Mouse (Mus musculus): ENCODE measurements around the gene Dock1.

Dock1 gene

DNA sequence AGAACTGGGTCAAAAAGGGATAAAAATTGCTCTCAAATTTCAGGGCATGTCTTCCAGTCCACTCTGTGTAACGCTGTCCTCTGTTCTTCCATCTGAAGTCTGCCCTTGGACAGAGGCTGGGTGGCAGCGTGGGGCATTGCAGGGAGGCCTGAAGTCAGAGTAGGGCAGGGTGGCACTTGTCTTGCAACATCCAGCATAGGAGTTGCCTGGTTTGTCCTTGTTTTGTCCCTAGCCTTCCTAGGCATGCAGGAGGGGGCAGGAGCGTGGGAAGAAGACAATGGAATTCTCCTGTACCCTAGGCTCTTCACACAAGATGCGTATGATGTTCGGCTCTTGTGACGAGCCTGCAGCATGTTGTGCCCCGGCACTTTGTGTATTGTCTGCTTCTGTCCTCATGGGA, 273.2 kb downstream of the Dock1 start:
- in situ Hi-C loops (cut with MboI; ENCODE audit: low sequenced_read_pairs), result no loop called here

DNA sequence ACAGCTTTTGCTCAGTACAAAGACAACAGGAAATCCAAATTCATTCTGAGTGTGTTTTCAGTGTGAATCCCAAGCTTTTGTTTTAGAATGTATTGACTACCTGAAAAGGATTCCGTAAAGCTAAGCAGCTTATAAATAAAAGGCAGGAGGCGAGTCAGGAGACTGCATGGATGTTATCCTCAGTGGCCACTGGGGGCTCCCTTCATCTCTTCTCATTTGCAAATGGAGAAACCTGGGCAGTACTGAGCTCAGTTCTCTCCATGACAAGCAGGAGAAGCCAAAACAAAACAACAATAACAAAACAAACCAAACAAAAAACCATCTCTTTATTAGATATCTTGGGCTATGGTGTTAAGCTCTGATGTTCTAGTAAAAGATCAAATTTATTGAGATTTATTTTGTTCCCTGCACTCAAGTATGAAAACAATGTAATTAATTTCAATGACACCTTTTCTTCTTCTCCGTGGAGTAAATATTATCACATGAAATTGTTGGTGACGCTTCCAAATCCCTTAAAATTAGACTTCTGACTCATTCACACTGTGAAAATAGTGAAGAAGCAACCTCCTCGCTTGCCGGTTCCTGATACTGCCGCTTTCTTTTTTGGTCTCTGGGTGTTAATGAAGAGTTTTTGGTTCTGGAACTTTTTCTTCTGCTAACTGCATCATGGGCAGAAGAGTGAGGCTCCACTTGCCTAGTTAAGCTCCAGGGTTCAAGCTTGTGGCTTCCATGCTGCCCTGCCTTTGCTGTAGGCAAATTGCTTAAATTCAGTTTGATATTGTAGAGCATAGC, 275.7 kb downstream of the Dock1 start:
- in situ Hi-C loops (cut with MboI; ENCODE audit: low sequenced_read_pairs), result no loop called here

DNA sequence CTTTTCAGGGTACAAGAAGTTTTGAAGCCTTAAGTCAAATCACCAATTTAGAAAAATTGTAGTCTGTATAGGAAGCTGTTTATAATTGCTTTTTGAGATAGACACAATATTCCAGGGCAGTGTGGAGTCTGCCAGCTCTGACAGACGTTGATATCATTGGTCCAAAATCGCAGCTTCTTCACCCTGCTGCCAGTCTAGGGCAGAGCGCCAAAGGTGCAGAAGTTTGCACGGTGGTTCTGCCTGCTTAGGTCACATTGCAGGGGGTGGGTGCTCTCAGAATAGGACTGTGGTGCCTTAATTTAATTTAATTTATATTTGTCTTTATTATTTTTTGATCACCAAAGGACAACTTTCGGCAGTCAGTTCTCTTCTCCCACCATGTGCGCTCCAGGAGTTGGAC, 288.6 kb downstream of the Dock1 start:
- in situ Hi-C loops (cut with MboI; ENCODE audit: low sequenced_read_pairs), result no loop called here

DNA sequence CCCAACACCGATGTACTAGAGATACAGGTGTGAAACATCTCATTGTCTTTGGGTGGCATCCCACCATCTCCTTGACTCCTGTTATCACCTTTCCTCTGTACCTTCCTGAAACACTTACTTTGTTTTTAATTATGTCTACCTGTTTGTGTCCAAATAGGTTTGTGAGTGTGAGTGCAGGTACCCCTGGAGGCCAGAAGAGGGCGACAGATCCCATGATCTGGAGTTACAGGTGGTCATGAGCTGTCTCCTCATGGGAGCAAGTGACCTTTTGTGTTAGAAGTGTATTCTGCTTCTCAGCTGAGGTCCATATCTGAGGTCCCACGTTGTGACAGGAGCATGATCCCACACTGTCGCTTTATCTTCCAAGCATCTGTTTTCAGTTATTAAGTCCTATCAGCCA, 290.4 kb downstream of the Dock1 start:
- in situ Hi-C loops (cut with MboI; ENCODE audit: low sequenced_read_pairs), result no loop called here

DNA sequence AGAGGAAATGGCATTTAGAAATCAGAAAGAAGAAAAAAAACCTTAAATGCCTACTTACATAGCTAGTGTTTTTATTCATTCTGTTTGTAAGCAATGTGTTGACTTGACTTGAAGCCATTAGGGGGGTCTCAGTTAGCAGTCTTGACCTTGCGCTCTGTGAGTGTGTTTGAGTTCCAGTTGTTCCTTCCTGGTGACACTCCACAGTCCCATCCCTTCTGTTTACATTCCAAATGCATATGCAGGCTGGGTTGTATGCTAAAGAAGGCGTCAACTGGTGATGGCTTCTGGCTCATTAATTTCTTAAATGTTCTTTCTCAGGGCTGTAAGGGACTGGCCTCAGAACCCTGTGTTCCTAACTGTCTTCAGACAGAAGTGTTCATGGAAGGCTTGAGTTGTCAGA, 291.2 kb downstream of the Dock1 start:
- in situ Hi-C loops (cut with MboI; ENCODE audit: low sequenced_read_pairs), result no loop called here

DNA sequence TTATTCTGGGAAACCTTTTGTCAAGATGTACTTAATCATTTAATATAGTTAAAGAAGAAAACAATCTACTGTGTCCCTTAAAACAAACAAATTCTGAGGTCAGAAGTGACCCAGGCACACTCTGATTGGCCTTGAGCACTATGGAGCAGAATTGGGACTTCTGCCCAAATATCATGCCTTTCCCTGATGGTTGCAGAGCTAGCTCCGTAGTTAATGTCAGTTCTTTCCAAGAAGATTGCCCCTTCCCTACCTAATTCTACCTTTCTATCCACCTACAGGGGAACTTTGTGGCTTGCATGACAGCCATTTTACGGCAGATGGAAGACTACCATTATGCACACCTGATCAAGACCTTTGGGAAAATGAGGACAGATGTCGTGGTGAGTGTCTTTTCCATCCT, 319.8 kb downstream of the Dock1 start:
- in situ Hi-C loops (cut with MboI; ENCODE audit: low sequenced_read_pairs), result no loop called here

DNA sequence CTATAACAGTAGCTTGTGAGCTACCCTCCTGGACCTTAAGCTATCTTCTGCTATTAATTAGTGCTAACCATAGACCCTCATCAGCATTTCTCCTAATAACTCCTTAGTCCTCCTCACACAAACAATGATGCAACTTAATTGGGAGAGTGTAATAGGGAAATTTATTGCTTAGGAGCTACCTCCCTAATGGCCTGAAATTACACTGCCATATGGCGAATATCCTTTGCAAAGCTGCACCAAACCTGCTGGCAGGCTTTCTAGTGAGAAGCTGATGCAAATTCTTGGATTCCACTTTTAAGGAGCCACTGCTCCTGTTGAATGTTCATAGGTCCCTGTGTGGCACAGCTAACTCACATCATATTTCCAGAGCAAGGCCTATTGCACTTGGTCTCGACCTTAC, 320.5 kb downstream of the Dock1 start:
- in situ Hi-C loops (cut with MboI; ENCODE audit: low sequenced_read_pairs), result no loop called here

DNA sequence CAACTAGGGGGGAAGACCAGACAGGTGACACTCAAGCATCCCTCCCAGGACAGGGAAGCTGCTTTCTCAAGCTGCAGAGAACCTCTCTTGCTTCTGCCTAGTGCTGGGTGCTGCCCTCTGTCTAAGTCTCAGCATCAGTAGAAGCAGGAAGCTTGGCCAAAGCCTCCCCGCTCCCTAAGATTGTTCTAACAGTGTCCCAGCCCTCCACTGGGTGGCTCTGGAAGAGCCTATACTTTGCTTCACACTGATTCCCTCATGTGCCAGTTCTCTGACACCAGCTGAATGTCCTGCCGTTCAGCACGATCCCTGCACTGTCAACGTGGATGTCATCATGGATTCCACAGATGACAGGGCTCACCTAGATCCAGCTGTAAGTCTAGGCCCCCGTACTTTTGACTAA, 324.5 kb downstream of the Dock1 start:
- in situ Hi-C loops (cut with MboI; ENCODE audit: low sequenced_read_pairs), result no loop called here

DNA sequence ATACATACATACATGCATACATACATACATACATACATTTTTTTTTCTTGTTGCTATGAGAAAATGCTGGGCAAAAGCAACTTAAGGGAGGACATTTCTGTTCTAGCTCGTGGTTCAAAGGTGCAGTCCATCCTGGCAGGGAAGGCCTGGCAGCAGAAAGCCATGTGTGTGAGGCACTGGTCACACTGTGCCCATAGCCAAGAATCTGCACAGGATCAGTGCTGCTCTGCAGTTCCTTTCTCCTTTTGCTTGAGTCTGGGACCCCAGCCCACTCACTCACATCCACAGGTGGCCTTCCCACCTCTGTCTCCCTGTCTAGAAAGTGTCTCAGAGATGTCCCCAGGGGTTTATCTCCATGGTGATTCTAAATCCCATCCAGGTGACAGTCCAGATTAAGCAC, 331.8 kb downstream of the Dock1 start:
- in situ Hi-C loops (cut with MboI; ENCODE audit: low sequenced_read_pairs), result no loop called here

DNA sequence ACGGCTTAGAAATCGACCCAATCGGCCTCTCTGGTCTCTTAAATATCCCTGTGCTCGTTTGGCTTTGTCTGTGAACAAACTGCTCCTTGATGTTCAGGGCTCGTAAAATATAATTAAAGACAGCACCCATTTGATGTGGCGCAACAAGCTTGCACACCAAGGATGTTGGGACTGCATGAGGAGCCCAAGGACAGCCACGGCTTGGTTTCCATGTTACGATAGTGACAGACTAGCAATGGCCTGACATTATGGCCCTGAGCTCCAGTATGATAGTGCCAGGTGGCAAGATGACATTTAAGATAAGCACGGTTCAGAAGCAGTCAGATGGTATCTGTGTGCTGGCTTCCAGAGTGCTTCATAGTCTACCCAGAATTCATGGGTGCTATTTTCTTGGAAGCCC, 332.4 kb downstream of the Dock1 start:
- in situ Hi-C loops (cut with MboI; ENCODE audit: low sequenced_read_pairs), result no loop called here

DNA sequence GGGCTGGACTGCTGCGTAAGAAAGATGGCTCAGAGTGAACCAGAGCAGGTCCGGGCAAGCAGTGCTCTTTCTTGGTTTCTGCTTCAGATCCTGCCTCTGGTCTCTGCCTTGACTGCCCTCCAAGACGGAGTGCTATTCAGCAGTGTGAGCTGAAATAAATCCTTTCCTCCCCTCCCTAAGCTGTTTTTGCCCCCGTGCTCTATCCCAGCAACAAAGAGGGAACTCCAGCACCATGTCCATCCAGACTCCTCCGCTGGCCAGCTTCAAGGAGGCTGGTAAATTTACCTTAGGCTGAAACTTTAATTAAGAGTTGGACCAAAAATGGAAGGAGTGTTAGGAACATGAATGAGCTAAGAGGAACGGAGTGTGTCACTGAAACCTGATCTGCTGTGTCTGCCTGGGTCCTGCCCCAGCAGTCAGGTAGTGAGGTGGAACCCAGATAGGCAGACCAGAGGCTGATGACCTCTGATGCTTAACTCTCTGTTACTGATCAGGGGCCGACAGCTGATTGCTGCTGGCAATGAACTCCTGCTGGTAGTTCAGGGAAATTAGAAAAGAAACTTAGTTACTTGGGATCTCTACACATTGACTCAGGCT, 335.6 kb downstream of the Dock1 start:
- in situ Hi-C loops (cut with MboI; ENCODE audit: low sequenced_read_pairs), result no loop called here

DNA sequence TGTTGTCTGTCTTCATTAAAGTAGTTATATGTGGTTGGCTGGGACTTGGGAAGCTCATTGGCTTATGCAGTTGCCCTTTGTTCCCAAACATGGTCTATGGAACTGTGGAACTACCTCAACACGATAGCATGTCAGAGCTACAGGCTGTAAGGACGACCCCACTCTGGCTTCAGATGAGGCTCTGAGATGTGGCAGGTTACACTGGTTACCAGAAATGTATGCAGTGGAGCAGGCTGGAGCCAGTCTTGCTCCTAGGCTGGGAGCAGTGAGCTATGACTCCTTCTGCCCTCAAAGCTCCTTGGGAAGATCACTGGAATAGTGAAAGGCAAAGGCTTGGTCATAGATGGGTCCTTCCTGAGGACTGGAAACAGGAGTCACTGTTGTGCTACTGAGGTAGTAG, 337.6 kb downstream of the Dock1 start:
- in situ Hi-C loops (cut with MboI; ENCODE audit: low sequenced_read_pairs), result no loop called here

DNA sequence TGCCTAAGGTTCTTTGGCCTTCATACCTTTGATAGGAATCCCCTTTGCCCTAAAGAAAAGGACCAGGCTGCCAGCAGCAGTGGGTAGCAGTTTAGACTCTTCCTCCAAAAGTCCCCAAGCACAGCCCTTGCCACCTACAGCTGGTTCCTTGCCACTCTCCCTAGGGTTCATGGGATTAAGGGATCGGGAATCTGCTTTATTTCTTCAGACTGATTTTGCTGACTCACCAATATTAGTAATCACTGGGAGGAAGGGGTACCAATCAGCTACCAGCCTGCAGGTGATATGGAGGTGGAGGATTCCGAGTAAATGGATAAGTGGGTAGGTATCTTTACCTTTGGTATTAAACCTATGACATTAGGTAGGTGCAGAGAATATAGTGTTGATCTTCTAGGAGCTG, 340.5 kb downstream of the Dock1 start:
- in situ Hi-C loops (cut with MboI; ENCODE audit: low sequenced_read_pairs), result no loop called here

DNA sequence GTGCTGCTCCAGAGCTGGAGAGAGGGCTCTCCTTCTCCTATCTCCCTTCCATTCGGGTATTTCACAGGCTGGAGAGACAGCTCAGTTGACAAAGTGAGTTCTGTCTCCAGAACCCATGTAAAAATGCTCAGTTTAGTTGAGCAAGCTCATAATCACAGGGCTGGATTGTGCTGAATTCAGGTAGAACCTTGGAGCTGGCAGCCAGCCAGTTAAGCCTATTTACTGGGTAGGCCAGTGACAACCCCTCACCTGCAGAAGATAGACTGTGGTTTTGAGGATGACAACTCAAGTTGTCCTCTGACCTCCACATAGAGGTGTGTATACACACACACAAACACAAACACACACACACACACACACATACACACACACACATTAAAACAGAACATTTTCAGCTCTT, 347.1 kb downstream of the Dock1 start:
- in situ Hi-C loops (cut with MboI; ENCODE audit: low sequenced_read_pairs), result no loop called here

DNA sequence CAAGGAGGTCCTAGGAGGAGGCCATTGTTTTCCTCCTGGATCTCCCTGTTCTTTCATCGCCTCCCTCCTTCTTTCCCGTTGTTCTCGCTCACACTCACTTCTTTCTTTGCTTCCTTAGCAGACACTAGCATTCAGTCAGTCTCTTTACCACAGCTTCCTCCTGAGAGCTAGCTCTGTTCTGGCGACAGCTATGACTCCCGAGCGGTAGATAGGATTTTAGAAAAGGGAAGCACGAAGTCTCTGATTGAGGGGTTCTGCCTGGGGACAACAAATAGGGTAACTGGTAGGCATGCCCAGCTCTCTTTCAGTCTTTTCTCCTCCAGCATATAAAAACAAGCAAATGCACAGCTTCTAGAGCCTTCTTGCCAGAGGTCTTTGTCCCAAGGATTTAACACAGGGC, 350.3 kb downstream of the Dock1 start:
- in situ Hi-C loops (cut with MboI; ENCODE audit: low sequenced_read_pairs), result no loop called here

DNA sequence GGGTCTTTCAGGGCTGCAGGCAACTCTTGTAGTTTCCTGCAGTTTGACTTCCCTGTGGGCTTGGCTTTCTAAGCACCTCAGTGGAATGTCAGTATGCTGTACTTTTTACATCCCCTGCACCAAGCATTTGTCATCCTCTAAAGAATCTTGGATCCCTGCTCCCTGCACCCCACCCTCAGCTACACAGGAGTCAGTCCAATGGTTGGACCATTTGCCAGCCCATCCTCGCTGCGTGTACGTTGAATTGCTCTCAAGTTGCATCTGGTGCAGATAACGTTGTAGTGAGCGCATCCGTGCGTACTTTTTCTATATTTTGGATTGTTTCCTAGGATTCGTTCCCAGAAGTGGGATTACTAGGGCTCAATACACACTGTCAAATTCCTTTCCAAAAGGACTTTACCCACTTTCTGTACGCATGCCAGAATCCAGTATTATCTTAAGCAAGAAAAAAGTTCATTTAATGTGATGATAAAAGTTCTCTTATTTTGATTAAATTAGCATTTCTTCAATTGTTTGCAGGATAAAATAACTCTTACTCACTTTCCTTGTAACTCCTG, 351.2 kb downstream of the Dock1 start:
- in situ Hi-C loops (cut with MboI; ENCODE audit: low sequenced_read_pairs), result no loop called here

DNA sequence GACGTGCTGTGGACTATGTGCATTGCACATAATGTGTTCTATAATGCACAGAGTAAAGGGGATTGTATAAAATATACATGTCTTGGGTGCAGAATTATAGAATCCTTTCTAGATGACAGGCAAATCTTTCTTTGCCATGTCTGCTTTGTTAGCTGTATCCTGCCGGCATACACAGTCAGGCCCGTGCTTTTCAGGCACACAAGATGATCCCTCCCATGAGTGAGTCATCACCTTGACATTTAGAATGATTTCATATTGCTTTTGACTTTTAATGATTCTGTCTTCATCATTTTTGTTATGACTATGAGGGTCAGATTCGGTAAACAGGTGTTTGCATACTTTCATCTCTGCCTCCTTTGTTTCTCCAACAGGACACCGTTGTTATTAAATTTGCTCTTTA, 354.1 kb downstream of the Dock1 start:
- in situ Hi-C loops (cut with MboI; ENCODE audit: low sequenced_read_pairs), result no loop called here

DNA sequence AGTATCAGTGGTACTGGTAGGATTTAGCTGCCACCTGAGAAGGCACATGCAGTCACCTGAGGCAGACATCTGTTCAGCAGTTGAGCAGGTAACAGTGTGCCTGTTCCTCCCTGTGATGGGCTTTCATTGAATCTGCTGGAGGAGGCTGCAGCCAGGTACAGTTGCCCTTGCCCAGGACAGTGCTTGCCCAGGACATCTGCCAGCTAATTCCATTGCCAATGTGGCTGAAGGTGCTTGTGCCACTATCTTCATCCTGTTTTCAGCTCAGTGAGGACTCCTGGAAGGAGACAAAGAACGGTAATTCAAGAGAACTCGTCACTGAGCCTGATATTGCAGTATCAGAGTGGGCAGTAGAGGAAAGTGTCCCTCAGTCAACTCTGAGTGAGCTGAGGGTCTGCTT, 358.3 kb downstream of the Dock1 start:
- in situ Hi-C loops (cut with MboI; ENCODE audit: low sequenced_read_pairs), result no loop called here

DNA sequence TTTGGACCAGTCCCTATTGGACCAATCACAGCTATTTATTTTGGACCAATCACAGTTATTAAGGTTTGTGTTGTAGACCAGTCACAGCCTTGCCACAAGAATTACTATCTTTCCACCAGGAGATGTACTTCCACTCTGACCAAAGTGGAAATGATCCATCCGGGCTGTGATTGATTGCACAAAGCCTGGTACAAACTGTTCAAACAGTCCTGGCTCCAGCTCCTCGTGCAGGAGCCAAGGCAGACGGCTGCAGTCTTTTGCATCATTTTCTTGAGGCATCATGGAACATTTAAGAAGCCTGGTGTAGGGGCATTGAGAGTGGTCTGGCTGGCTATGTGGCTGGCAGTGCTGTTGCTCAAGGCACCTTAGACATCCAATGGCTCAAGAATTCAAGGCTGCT, 358.7 kb downstream of the Dock1 start:
- in situ Hi-C loops (cut with MboI; ENCODE audit: low sequenced_read_pairs), result no loop called here

DNA sequence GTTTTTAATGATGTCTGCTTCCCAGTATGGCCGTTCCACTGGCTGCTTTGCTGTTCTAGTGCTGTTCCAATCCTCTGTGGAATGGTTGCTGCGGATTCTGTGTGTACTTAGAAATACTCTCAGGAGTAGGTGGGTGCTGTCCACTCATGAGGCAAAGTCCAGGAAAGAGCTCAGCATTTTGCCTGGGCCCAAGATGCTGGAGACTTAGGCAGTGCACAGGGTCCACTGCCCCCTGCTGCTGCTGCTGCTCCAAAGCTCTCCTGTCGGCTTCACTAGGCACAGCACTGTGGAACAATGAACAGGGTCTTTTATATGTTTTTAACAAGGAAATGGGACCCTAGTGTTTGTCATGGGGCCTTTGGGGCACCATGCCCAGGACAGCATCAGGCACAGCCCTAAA, 361.0 kb downstream of the Dock1 start:
- in situ Hi-C loops (cut with MboI; ENCODE audit: low sequenced_read_pairs), result no loop called here

DNA sequence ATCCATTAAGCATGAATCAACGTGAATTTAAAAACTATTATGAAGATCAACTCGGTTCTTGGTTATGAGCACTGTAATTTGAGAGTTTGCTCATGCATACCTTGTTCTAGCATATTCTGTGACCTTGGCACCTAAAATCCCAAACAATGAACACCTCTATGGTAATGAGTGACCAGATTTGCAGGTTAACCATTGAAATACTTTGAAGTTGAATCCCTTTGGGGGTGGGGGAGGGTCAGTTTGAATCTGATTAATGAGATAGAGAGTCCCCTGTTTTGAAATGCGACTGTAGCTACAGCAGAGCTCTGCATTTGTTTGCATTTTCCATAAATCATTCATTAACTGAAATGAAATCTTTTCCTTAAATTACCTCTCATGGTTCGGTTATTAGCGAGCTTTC, 364.4 kb downstream of the Dock1 start:
- in situ Hi-C loops (cut with MboI; ENCODE audit: low sequenced_read_pairs), result no loop called here

DNA sequence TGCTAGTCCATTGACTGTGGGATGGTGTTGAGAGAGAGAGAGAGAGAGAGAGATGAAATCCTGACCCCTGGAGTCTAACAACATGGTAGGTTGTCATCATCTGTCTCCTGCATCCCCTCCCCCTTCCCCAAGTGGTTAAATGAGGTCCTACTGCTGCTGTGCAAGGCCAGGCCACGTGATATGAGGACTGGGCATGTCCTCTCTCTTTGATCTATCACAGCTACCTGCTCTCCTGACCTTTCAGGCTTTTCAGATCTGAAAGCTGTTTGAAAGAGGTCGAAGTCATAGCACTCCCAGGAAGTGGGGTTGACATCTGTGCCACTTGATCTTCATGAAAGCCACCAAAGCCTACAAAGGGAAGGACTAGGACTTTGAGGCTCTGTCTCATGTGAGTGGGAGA, 365.2 kb downstream of the Dock1 start:
- in situ Hi-C loops (cut with MboI; ENCODE audit: low sequenced_read_pairs), result no loop called here

DNA sequence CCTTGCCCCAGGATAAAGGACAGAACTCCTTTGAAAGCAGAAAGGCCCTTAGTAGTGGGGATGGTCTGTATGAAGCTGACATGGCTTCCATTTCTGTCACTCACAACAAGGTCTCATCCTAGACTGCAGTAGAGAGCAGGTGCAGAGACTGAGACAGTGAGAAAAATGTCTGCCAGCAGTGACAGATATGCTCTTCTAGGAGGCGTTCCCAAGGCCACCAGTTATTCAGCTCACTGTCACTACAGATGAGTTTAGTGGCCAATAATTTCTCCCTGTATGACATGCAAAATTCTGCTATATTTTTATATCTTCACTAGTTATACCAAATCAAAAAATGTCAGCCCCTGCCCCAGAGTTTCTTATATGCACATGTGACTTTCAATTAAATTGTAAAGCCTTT, 368.5 kb downstream of the Dock1 start:
- in situ Hi-C loops (cut with MboI; ENCODE audit: low sequenced_read_pairs), result no loop called here
